Mouse (Mus musculus): ENCODE results near the gene Cldn14. TPM values are rescaled to one million over a fixed set of nuclear protein-coding genes. Genes with fewer than 3 reads are reported as not detected.

Gene Cldn14
- polyA plus RNA-seq, 1 experiment from 2014 or later: not detected

DNA sequence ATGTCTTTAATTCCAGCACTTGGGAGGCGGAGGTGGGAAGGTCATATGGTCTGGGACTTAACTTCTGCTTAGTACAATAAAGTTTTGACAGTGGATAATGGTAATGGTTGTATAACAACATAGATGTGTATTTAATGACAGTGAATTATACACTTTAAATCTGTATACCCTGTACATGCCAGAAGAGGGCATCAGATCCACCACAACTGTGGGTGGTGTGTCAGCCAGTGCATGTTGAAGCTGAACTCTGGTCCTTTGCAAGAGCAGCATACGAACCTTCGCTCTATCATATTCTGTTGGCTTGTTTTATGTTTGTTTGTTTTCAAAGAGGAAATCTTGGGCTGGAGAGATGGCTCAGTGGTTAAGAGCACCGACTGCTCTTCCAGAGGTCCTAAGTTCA lies 61.2 kb downstream of the Cldn14 start:
- no peak for ATAC-seq (replicated peaks; ENCODE audit: extremely low read depth, insufficient read depth, low FRiP score)
- H3K27me3 ChIP-seq (ENCODE audit: control insufficient read depth, insufficient read depth, low read length): peaks cover 8% of the 10 kb centered on the region; the same call in 1 of the 2 replicates
- no peaks in the 10 kb centered on the region for H3K4me1 ChIP-seq (ENCODE audit: control insufficient read depth, insufficient read depth, low read length)
- no peak overlapping the region for H3K9ac ChIP-seq (ENCODE audit: low read length)
- no peak overlapping the region for H3K4me2 ChIP-seq (ENCODE audit: low read depth, low read length)
- H3K4me3 ChIP-seq (ENCODE audit: low read length): no peak overlapping the region
- no peak overlapping the region for H3K27ac ChIP-seq (ENCODE audit: low read length)
- WGBS: 84% methylated on average over 4 of the region's 4 CpGs
- H3K9me3 ChIP-seq (replicated peaks; ENCODE audit: control insufficient read depth, low read length): no peaks in the 10 kb centered on the region
- H3K36me3 ChIP-seq (ENCODE audit: control insufficient read depth, insufficient read depth): no peaks in the 10 kb centered on the region

DNA sequence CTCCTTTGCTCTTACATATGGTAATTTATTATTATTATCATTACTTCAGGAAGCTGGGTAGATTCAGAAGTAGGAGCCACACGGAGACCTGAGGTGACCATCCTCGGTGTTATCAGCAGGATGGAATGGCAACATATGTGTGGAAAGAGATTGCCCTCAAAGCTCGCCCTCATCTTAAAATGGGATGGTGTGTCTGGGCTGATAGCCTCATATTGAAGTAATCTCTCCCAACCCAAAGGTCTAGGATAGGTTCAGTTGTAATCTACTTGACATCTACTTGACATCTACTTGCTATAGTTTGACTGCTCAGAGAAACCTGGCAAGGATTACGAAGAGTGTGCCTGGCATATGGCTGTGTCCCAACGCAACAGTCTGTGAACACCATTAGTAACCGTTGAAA lies 64.3 kb downstream of the Cldn14 start:
- Histone ChIP-seq H3K27ac (ENCODE audit: low read length) (no peak overlapping the region), H3K4me1 (ENCODE audit: control insufficient read depth, insufficient read depth, low read length) (no peaks in the 10 kb centered on the region), H3K27me3 (ENCODE audit: control insufficient read depth, insufficient read depth, low read length) (0 out of 2 replicates have a peak, but pooled peaks cover 5% of the 10 kb centered on the region), H3K4me2 (ENCODE audit: low read depth, low read length) (no peak overlapping the region), H3K9ac (ENCODE audit: low read length) (no peak overlapping the region), H3K4me3 (ENCODE audit: low read length) (no peak overlapping the region), H3K9me3 (replicated peaks; ENCODE audit: control insufficient read depth, low read length) (no peaks in the 10 kb centered on the region), H3K36me3 (ENCODE audit: control insufficient read depth, insufficient read depth) (no peaks in the 10 kb centered on the region)
- ATAC-seq (replicated peaks; ENCODE audit: extremely low read depth, insufficient read depth, low FRiP score): no peak
- WGBS: 69% methylated on average over 6 of the region's 6 CpGs

DNA sequence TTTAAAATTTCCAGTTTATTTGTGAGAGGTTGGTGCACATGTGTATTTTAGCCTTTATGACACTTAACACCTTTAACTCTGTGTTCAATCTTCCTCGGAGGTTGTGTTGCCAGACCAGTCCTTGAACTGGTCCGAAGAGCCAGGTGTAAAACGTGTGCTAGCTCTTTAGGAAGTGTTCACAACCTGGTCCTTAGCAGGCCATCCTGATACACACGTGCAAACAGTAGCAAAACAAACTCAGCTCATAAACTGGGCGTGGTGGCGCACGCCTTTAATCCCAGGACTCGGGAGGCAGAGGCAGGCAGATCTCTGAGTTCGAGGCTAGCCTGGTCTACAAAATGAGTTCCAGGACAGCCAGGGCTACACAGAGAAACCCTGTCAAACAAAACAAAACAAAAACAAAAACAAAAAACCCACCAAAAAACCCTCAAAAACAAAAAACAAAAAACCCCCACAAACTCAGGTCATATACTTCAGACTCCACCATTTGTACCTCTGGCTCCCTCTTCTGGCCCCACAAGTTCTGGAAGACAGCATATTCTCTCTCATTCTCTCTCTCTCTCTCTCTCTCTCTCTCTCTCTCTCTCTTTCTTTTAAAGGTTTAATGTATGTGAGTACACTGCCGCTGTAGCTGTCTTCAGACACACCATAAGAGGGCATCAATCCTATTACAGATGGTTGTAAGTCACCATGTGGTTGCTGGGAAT lies 65.7 kb downstream of the Cldn14 start:
- ATAC-seq (replicated peaks; ENCODE audit: extremely low read depth, insufficient read depth, low FRiP score): no peak
- Histone ChIP-seq H3K9ac (ENCODE audit: low read length) (no peak overlapping the region), H3K4me2 (ENCODE audit: low read depth, low read length) (no peak overlapping the region), H3K9me3 (replicated peaks; ENCODE audit: control insufficient read depth, low read length) (no peaks in the 10 kb centered on the region), H3K4me3 (ENCODE audit: low read length) (no peak overlapping the region), H3K27ac (ENCODE audit: low read length) (no peak overlapping the region), H3K27me3 (ENCODE audit: control insufficient read depth, insufficient read depth, low read length) (peaks cover 5% of the 10 kb centered on the region; the same call in 1 of the 2 replicates), H3K4me1 (ENCODE audit: control insufficient read depth, insufficient read depth, low read length) (peaks cover 3% of the 10 kb centered on the region; the same call in 1 of the 2 replicates), H3K36me3 (ENCODE audit: control insufficient read depth, insufficient read depth) (no peaks in the 10 kb centered on the region)
- 85% methylated on average over 10 of the region's 10 CpGs for WGBS

DNA sequence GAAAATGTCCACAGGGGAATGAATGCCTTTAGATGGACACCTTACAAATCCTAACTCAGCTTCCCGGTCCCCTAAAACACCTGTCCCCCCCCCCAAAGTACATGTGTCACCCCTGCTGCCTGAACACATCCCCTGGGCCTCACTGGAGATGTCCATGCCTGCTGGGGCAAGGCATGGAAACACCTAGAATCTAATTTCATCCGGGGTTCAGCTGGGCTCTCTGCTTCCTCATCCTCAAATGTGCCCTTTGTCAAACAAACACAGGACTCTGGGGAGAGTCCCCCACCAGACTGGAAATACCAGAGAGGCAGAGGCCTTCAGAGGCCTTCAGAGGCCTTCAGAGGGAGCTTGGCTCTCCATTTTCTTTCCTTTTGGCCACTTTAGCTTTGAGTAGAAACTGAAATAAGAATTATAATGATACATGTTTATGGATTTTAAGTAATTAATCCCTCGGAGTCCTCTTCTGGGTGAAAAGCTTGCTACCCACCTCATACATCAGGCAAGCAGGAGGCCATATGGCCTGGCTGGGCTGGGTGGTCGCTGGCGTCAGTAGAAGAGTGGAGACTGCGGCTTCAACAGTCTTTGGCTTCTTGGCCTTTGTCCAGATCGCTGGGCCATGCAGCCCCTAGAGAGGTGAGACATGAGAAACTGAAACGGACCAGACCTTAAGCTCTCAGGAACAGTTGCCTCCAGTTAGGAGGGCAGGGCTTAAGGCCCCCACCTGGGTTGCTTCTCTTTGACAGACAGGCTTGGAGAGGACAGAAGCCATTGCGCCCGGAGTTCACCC lies 66.7 kb downstream of the Cldn14 start:
- WGBS: 66% methylated on average over 10 of the region's 10 CpGs
- no peak for ATAC-seq (replicated peaks; ENCODE audit: extremely low read depth, insufficient read depth, low FRiP score)

DNA sequence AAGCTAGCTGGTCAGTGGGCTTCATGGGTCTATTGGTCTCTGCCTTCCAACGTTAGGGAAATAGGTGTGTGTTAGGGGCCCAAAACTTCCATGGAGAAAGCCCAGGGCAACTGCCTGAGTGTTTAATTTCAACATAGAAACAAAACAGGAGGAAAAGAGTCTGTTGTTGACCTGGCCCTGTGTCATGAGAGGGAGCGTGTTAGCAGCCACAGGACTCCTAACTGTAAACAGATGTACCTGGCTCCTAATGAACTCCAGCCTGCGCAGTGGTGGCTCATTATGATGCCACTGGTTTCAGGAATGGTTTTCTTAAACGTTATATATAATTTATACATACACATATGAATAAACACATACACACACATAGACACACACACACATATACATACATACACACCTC lies 68.7 kb downstream of the Cldn14 start:
- no peaks in the 10 kb centered on the region for H3K36me3 ChIP-seq (ENCODE audit: control insufficient read depth, insufficient read depth)
- H3K9me3 ChIP-seq (replicated peaks; ENCODE audit: control insufficient read depth, low read length): no peaks in the 10 kb centered on the region
- ATAC-seq (replicated peaks; ENCODE audit: extremely low read depth, insufficient read depth, low FRiP score): no peak
- peaks cover 3% of the 10 kb centered on the region; the same call in 1 of the 2 replicates for H3K4me1 ChIP-seq (ENCODE audit: control insufficient read depth, insufficient read depth, low read length)
- H3K27me3 ChIP-seq (ENCODE audit: control insufficient read depth, insufficient read depth, low read length): peaks cover 29% of the 10 kb centered on the region
- 77% methylated on average over 4 of the region's 4 CpGs for WGBS
- H3K4me2 ChIP-seq (ENCODE audit: low read depth, low read length): no peak overlapping the region
- H3K4me3 ChIP-seq (ENCODE audit: low read length): no peak overlapping the region
- no peak overlapping the region for H3K27ac ChIP-seq (ENCODE audit: low read length)
- no peak overlapping the region for H3K9ac ChIP-seq (ENCODE audit: low read length)

More for the DNA sequence above, 66.7 kb downstream of the Cldn14 start:
- Histone ChIP-seq H3K27me3 (ENCODE audit: control insufficient read depth, insufficient read depth, low read length) (peaks cover 12% of the 10 kb centered on the region; the same call in 1 of the 2 replicates), H3K4me2 (ENCODE audit: low read depth, low read length) (no peak overlapping the region), H3K27ac (ENCODE audit: low read length) (no peak overlapping the region), H3K9ac (ENCODE audit: low read length) (no peak overlapping the region), H3K9me3 (replicated peaks; ENCODE audit: control insufficient read depth, low read length) (no peaks in the 10 kb centered on the region), H3K4me3 (ENCODE audit: low read length) (no peak overlapping the region), H3K4me1 (ENCODE audit: control insufficient read depth, insufficient read depth, low read length) (peaks cover 3% of the 10 kb centered on the region; the same call in 1 of the 2 replicates), H3K36me3 (ENCODE audit: control insufficient read depth, insufficient read depth) (no peaks in the 10 kb centered on the region)

DNA sequence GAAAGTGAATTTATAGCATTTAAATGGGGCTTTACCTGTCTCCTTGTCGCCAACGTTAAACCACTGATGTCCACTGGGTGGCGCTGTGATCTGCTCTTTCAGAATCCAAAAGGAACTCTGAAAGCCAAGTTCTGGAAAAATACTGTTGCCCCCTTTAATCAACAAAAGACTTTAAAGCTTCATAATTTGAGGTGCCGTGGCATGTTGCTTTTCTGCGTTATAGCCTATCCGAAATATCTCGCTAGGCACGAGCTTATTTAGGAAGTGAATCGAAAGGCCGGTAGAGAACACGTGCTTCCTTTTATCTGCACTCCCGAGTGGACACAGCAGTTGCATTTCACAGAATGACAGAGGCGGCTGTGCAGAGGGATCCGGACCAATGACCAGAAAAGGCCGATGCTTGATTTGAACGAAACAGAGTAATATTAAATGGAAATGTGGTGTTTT lies 70.2 kb downstream of the Cldn14 start:
- peaks cover 34% of the 10 kb centered on the region for H3K27me3 ChIP-seq (ENCODE audit: control insufficient read depth, insufficient read depth, low read length)
- peak overlapping the region; percentile 58 for H3K9ac ChIP-seq (ENCODE audit: low read length)
- WGBS: 3% methylated on average over 16 of the region's 16 CpGs
- peaks cover 5% of the 10 kb centered on the region for H3K4me1 ChIP-seq (ENCODE audit: control insufficient read depth, insufficient read depth, low read length)
- no peak overlapping the region for H3K27ac ChIP-seq (ENCODE audit: low read length)
- ATAC-seq (replicated peaks; ENCODE audit: extremely low read depth, insufficient read depth, low FRiP score): no peak; the same call in 1 of the 2 replicates
- H3K9me3 ChIP-seq (replicated peaks; ENCODE audit: control insufficient read depth, low read length): no peaks in the 10 kb centered on the region
- peak overlapping the region; percentile 76 for H3K4me2 ChIP-seq (ENCODE audit: low read depth, low read length)
- no peaks in the 10 kb centered on the region for H3K36me3 ChIP-seq (ENCODE audit: control insufficient read depth, insufficient read depth)
- H3K4me3 ChIP-seq (ENCODE audit: low read length): peak overlapping the region; percentile 54

DNA sequence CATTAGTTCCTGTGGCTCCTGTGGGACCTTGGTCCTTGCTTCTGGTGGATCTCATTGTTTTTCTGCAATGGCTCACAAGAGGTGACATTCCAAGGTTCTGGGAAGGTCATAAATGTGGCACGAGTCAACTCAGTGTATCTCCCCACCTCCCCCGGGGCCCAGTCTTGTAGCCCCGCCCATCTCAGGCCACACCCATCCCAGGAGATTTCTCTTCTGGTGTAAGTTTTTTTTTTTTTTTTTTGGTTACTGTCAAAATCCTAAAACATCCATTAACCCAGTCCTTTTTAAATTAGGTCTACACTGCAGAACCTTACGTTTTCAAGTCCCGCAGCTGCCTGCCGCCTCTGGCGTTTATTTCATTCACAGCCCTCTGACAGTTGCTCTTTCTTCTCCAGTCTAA lies 73.6 kb downstream of the Cldn14 start:
- peak overlapping the region; percentile 17 for H3K4me3 ChIP-seq (ENCODE audit: low read length)
- peak overlapping the region; percentile 42 for H3K4me2 ChIP-seq (ENCODE audit: low read depth, low read length)
- H3K27ac ChIP-seq (ENCODE audit: low read length): no peak overlapping the region
- H3K27me3 ChIP-seq (ENCODE audit: control insufficient read depth, insufficient read depth, low read length): peaks cover 34% of the 10 kb centered on the region
- no peaks in the 10 kb centered on the region for H3K36me3 ChIP-seq (ENCODE audit: control insufficient read depth, insufficient read depth)
- peaks cover 5% of the 10 kb centered on the region for H3K4me1 ChIP-seq (ENCODE audit: control insufficient read depth, insufficient read depth, low read length)
- H3K9me3 ChIP-seq (replicated peaks; ENCODE audit: control insufficient read depth, low read length): no peaks in the 10 kb centered on the region
- no peak for ATAC-seq (replicated peaks; ENCODE audit: extremely low read depth, insufficient read depth, low FRiP score)
- H3K9ac ChIP-seq (ENCODE audit: low read length): no peak overlapping the region
- 17% methylated on average over 7 of the region's 7 CpGs for WGBS

DNA sequence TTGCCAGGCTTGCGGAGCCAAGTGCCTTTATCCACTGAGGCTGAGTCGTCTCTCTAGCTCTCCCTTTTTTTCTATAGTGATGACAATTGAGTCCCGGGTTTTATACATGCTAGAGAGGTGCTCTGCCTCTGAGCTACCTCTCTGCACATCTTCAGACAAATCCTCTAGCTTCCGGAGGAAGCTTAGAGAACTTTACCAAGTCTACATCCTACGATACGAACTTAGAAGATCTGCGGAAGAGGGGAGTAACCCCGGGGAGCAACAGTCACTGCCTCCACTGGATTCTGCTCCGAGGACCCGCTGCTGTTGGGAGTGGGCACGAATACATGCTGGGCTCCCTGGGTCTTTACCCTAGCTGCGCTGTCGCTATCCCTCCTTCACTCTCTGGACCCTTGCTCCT lies 74.0 kb downstream of the Cldn14 start:
- WGBS: 24% methylated on average over 13 of the region's 13 CpGs
- H3K9ac ChIP-seq (ENCODE audit: low read length): no peak overlapping the region
- H3K36me3 ChIP-seq (ENCODE audit: control insufficient read depth, insufficient read depth): no peaks in the 10 kb centered on the region
- peaks cover 5% of the 10 kb centered on the region for H3K4me1 ChIP-seq (ENCODE audit: control insufficient read depth, insufficient read depth, low read length)
- peaks cover 34% of the 10 kb centered on the region for H3K27me3 ChIP-seq (ENCODE audit: control insufficient read depth, insufficient read depth, low read length)
- H3K4me2 ChIP-seq (ENCODE audit: low read depth, low read length): peak overlapping the region; percentile 42
- H3K27ac ChIP-seq (ENCODE audit: low read length): no peak overlapping the region
- no peak for ATAC-seq (replicated peaks; ENCODE audit: extremely low read depth, insufficient read depth, low FRiP score)
- no peaks in the 10 kb centered on the region for H3K9me3 ChIP-seq (replicated peaks; ENCODE audit: control insufficient read depth, low read length)
- H3K4me3 ChIP-seq (ENCODE audit: low read length): peak overlapping the region; percentile 17

Data from heart, embryonic 16.5 days (tissue).